Mouse (Mus musculus): ENCODE results near the gene Sh3bp2. TPM values are rescaled to one million over a fixed set of nuclear protein-coding genes. Genes with fewer than 3 reads are reported as not detected.

The Sh3bp2 gene
- polyA plus RNA-seq, 1 experiment from 2014 or later: 5.9 TPM

- under 1% methylated on average over 55 of the region's 64 CpGs for WGBS
- H3K27me3 ChIP-seq (replicated peaks): no peaks in the 10 kb centered on the region
- peak within 1 kb of the TSS; percentile 80 for H3K4me3 ChIP-seq (replicated peaks)
- peak within 1 kb of the TSS; percentile 90 for H3K4me2 ChIP-seq
- H3K4me1 ChIP-seq: peaks cover 5% of the 10 kb centered on the region
- H3K9ac ChIP-seq: peak within 1 kb of the TSS; percentile 53
- no peaks in the 10 kb centered on the region for H3K36me3 ChIP-seq
- no peaks in the 10 kb centered on the region for H3K9me3 ChIP-seq
- H3K27ac ChIP-seq: peak within 1 kb of the TSS; percentile 31; the same call in 1 of the 2 replicates
- peak; percentile 96 for ATAC-seq (ENCODE audit: insufficient read depth, low FRiP score, low read depth)
Observed at GRCm38 (mm10) chr5:34513466-34514217, 12.0 kb upstream of the Sh3bp2 start, which contains the start of gene Tnip2. Gene Tnip2 (minus strand): TSS chr5:34513991.

GRCm38 (mm10) chr5:34514218-34514566, 11.4 kb upstream of the Sh3bp2 start:
- no peak; the same call in 1 of the 2 replicates for ATAC-seq (ENCODE audit: insufficient read depth, low FRiP score, low read depth)
- H3K4me3 ChIP-seq (replicated peaks): peak overlapping the region; percentile 80
- WGBS: 14% methylated on average over 7 of the region's 7 CpGs
- no peak overlapping the region for H3K9ac ChIP-seq
- peak overlapping the region; percentile 90 for H3K4me2 ChIP-seq
- H3K36me3 ChIP-seq: no peaks in the 10 kb centered on the region
- no peaks in the 10 kb centered on the region for H3K27me3 ChIP-seq (replicated peaks)
- H3K4me1 ChIP-seq: peaks cover 5% of the 10 kb centered on the region
- no peak overlapping the region for H3K27ac ChIP-seq
- H3K9me3 ChIP-seq: no peaks in the 10 kb centered on the region

GRCm38 (mm10) chr5:34515096-34515495, 10.5 kb upstream of the Sh3bp2 start:
- Histone ChIP-seq H3K4me1 (peaks cover 5% of the 10 kb centered on the region), H3K4me2 (no peak overlapping the region), H3K36me3 (no peaks in the 10 kb centered on the region), H3K27me3 (replicated peaks) (no peaks in the 10 kb centered on the region), H3K9me3 (no peaks in the 10 kb centered on the region), H3K9ac (no peak overlapping the region), H3K27ac (no peak overlapping the region), H3K4me3 (replicated peaks) (no peak overlapping the region)
- no peak for ATAC-seq (ENCODE audit: insufficient read depth, low FRiP score, low read depth)

GRCm38 (mm10) chr5:34517913-34518312, 7.7 kb upstream of the Sh3bp2 start:
- no peaks in the 10 kb centered on the region for H3K36me3 ChIP-seq
- no peak overlapping the region for H3K4me2 ChIP-seq
- no peak overlapping the region for H3K27ac ChIP-seq
- no peaks in the 10 kb centered on the region for H3K9me3 ChIP-seq
- H3K9ac ChIP-seq: no peak overlapping the region
- 23% methylated on average over 3 of the region's 3 CpGs for WGBS
- no peak for ATAC-seq (ENCODE audit: insufficient read depth, low FRiP score, low read depth)
- peaks cover 5% of the 10 kb centered on the region for H3K4me1 ChIP-seq
- no peaks in the 10 kb centered on the region for H3K27me3 ChIP-seq (replicated peaks)
- no peak overlapping the region for H3K4me3 ChIP-seq (replicated peaks)

- Histone ChIP-seq H3K27ac (no peak overlapping the region), H3K9me3 (no peaks in the 10 kb centered on the region), H3K4me3 (replicated peaks) (no peak overlapping the region), H3K4me1 (peaks cover 1% of the 10 kb centered on the region; the same call in 1 of the 2 replicates), H3K36me3 (no peaks in the 10 kb centered on the region), H3K4me2 (no peak overlapping the region), H3K9ac (no peak overlapping the region), H3K27me3 (replicated peaks) (no peaks in the 10 kb centered on the region)
- no peak for ATAC-seq (ENCODE audit: insufficient read depth, low FRiP score, low read depth)
- 75% methylated on average over 9 of the region's 9 CpGs for WGBS
Observed at GRCm38 (mm10) chr5:34519389-34519910, 6.2 kb upstream of the Sh3bp2 start.

GRCm38 (mm10) chr5:34520458-34521209, 5.0 kb upstream of the Sh3bp2 start:
- no peak for ATAC-seq (ENCODE audit: insufficient read depth, low FRiP score, low read depth)
- H3K9ac ChIP-seq: no peak overlapping the region
- H3K27me3 ChIP-seq (replicated peaks): no peaks in the 10 kb centered on the region
- H3K27ac ChIP-seq: no peak overlapping the region
- H3K4me1 ChIP-seq: no peaks in the 10 kb centered on the region
- H3K9me3 ChIP-seq: no peaks in the 10 kb centered on the region
- no peak overlapping the region for H3K4me2 ChIP-seq
- no peak overlapping the region for H3K4me3 ChIP-seq (replicated peaks)
- 58% methylated on average over 11 of the region's 11 CpGs for WGBS
- H3K36me3 ChIP-seq: no peaks in the 10 kb centered on the region

GRCm38 (mm10) chr5:34521337-34521736, 4.3 kb upstream of the Sh3bp2 start:
- Histone ChIP-seq H3K9me3 (no peaks in the 10 kb centered on the region), H3K36me3 (no peaks in the 10 kb centered on the region), H3K9ac (no peak overlapping the region), H3K4me2 (no peak overlapping the region), H3K4me1 (no peaks in the 10 kb centered on the region), H3K27ac (no peak overlapping the region), H3K4me3 (replicated peaks) (no peak overlapping the region), H3K27me3 (replicated peaks) (no peaks in the 10 kb centered on the region)
- ATAC-seq (ENCODE audit: insufficient read depth, low FRiP score, low read depth): no peak
- 74% methylated on average over 3 of the region's 3 CpGs for WGBS

GRCm38 (mm10) chr5:34523958-34524485, 1.6 kb upstream of the Sh3bp2 start:
- H3K9me3 ChIP-seq: no peaks in the 10 kb centered on the region
- no peaks in the 10 kb centered on the region for H3K36me3 ChIP-seq
- H3K9ac ChIP-seq: no peak overlapping the region
- H3K4me2 ChIP-seq: no peak overlapping the region
- no peaks in the 10 kb centered on the region for H3K4me1 ChIP-seq
- H3K27me3 ChIP-seq (replicated peaks): no peaks in the 10 kb centered on the region
- 57% methylated on average over 4 of the region's 4 CpGs for WGBS
- H3K4me3 ChIP-seq (replicated peaks): no peak overlapping the region
- ATAC-seq (ENCODE audit: insufficient read depth, low FRiP score, low read depth): no peak
- no peak overlapping the region for H3K27ac ChIP-seq

GRCm38 (mm10) chr5:34524511-34524910, 1.1 kb upstream of the Sh3bp2 start:
- H3K4me2 ChIP-seq: no peak overlapping the region
- no peak overlapping the region for H3K9ac ChIP-seq
- no peak overlapping the region for H3K4me3 ChIP-seq (replicated peaks)
- H3K27me3 ChIP-seq (replicated peaks): no peaks in the 10 kb centered on the region
- no peaks in the 10 kb centered on the region for H3K4me1 ChIP-seq
- H3K9me3 ChIP-seq: no peaks in the 10 kb centered on the region
- H3K36me3 ChIP-seq: no peaks in the 10 kb centered on the region
- no peak for ATAC-seq (ENCODE audit: insufficient read depth, low FRiP score, low read depth)
- no peak overlapping the region for H3K27ac ChIP-seq

GRCm38 (mm10) chr5:34526477-34526775, 788 bp downstream of the Sh3bp2 start:
- Histone ChIP-seq H3K27me3 (replicated peaks) (no peaks in the 10 kb centered on the region), H3K4me3 (replicated peaks) (peak overlapping the region; percentile 66), H3K27ac (no peak overlapping the region), H3K9ac (no peak overlapping the region), H3K9me3 (no peaks in the 10 kb centered on the region), H3K36me3 (no peaks in the 10 kb centered on the region), H3K4me2 (peak overlapping the region; percentile 94), H3K4me1 (0 out of 2 replicates have a peak, but pooled peaks cover 7% of the 10 kb centered on the region)
- 48% methylated on average over 5 of the region's 5 CpGs for WGBS
- no peak for ATAC-seq (ENCODE audit: insufficient read depth, low FRiP score, low read depth)

- Histone ChIP-seq H3K36me3 (no peaks in the 10 kb centered on the region), H3K9ac (no peak overlapping the region), H3K9me3 (no peaks in the 10 kb centered on the region), H3K4me3 (replicated peaks) (no peak overlapping the region), H3K27me3 (replicated peaks) (no peaks in the 10 kb centered on the region), H3K4me2 (no peak overlapping the region; the same call in 1 of the 2 replicates), H3K27ac (no peak overlapping the region), H3K4me1 (0 out of 2 replicates have a peak, but pooled peaks cover 7% of the 10 kb centered on the region)
- no peak for ATAC-seq (ENCODE audit: insufficient read depth, low FRiP score, low read depth)
- WGBS: 74% methylated on average over 2 of the region's 2 CpGs
Observed at GRCm38 (mm10) chr5:34527352-34527751, 1.7 kb downstream of the Sh3bp2 start.

GRCm38 (mm10) chr5:34528724-34529123, 3.1 kb downstream of the Sh3bp2 start:
- Histone ChIP-seq H3K36me3 (no peaks in the 10 kb centered on the region), H3K4me1 (0 out of 2 replicates have a peak, but pooled peaks cover 7% of the 10 kb centered on the region), H3K4me2 (no peak overlapping the region), H3K27me3 (replicated peaks) (no peaks in the 10 kb centered on the region), H3K9me3 (no peaks in the 10 kb centered on the region), H3K4me3 (replicated peaks) (no peak overlapping the region), H3K9ac (no peak overlapping the region), H3K27ac (no peak overlapping the region)
- no peak for ATAC-seq (ENCODE audit: insufficient read depth, low FRiP score, low read depth)
- WGBS: 80% methylated on average over 5 of the region's 5 CpGs
